Comparison of ENCODE assay signal across 31 mouse cellular contexts in the genomic region with DNA sequence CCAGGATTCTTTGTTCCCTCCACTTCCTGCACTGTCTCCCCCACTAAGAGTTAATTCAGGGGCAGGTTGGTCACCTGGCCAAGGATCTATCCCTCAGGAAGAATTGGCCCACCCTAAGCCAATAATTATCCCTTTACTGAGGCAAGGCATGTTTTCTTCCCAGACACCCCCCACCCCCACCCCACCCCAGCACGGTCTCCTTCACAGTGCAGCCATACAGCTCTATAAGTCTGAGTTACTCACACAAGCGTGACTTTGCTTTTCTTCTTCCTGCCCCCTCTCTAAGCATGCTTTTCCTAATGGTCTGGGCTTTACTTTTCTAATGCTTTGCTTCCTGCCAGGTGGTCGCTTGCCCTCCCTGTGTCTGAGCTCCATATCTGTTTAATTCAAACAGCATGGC. TPM values are rescaled to one million over a fixed set of nuclear protein-coding genes. Genes with fewer than 3 reads are reported as not detected.
DNase-seq lines count a peak whose midpoint lies in the region; ATAC-seq lines count a peak whose summit lies in the region.
"Had no signal": no experiment of that assay in that cellular context is flagged by ENCODE, and none has a peak within 500 bp of the region (broad histone marks: within the 10 kb centered on the region; RNA-seq: fewer than 3 reads in every experiment).

No protein-coding gene starts in this region.

- 48% methylated on average over 3 of the region's 3 CpGs for WGBS in forebrain, embryonic 10.5 days
- WGBS in forebrain, embryonic 14.5 days = 70% methylated on average over 3 of the region's 3 CpGs
- 36% methylated on average over 3 of the region's 3 CpGs for WGBS in kidney, embryonic 14.5 days
- WGBS in embryonic facial prominence, embryonic 12.5 days = 26% methylated on average over 3 of the region's 3 CpGs
- 20% methylated on average over 3 of the region's 3 CpGs for WGBS in limb, embryonic 12.5 days
- 61% methylated on average over 3 of the region's 3 CpGs for WGBS in midbrain, embryonic 11.5 days

- H3K4me2 ChIP-seq in forebrain, embryonic 14.5 days (ENCODE audit: low read length) = no peak overlapping the region
- H3K4me2 ChIP-seq in kidney, embryonic 14.5 days (replicated peaks; ENCODE audit: low read depth, low read length) = no peak overlapping the region
- no peak overlapping the region for H3K4me2 ChIP-seq in embryonic facial prominence, embryonic 12.5 days (replicated peaks)
- H3K4me2 ChIP-seq in limb, embryonic 12.5 days = no peak overlapping the region
- no peak overlapping the region for H3K4me2 ChIP-seq in midbrain, embryonic 11.5 days
- H3K4me2 ChIP-seq: liver, embryonic 12.5 days; midbrain, embryonic 12.5 days; neural tube, embryonic 13.5 days had no signal

- ATAC-seq in forebrain, embryonic 14.5 days = no peak
- peak; percentile 18; the same call in 1 of the 2 replicates for ATAC-seq in kidney, embryonic 14.5 days (ENCODE audit: low FRiP score, low TSS enrichment)
- ATAC-seq in embryonic facial prominence, embryonic 12.5 days (ENCODE audit: insufficient number of reproducible peaks, insufficient read depth, low FRiP score, low TSS enrichment) = no peak
- ATAC-seq in limb, embryonic 12.5 days (ENCODE audit: insufficient number of reproducible peaks, insufficient read depth, low FRiP score, low TSS enrichment, low read depth) = peak; percentile 45; the same call in 1 of the 2 replicates
- no peak for ATAC-seq in midbrain, embryonic 11.5 days (ENCODE audit: low FRiP score)
- ATAC-seq: forebrain, postnatal 0 days; hindbrain, postnatal 0 days; intestine, postnatal 0 days; Patski had no signal

- DNase-seq in forebrain, embryonic 10.5 days (ENCODE audit: extremely low spot score, low spot score) = no peak
- no peak for DNase-seq in forebrain, embryonic 14.5 days (ENCODE audit: low spot score)
- no peak for DNase-seq in kidney, postnatal 36 days
- no peak for DNase-seq in midbrain, embryonic 11.5 days (ENCODE audit: low spot score, missing footprints)
- DNase-seq: cerebellum, adult 11 months; cerebellum, adult 9-10 months; cerebellum, postnatal 36 days; forebrain, postnatal 0 days; gastrocnemius, postnatal 36 days; heart, postnatal 14 days; layer of hippocampus, adult 9-11 months; liver, postnatal 0 days; right cerebral cortex, postnatal 4 days; thymus, adult 2 months; thymus, postnatal 36 days had no signal

- no peak overlapping the region for H3K9ac ChIP-seq in forebrain, embryonic 14.5 days (ENCODE audit: low read length)
- no peak overlapping the region for H3K9ac ChIP-seq in kidney, embryonic 14.5 days (ENCODE audit: low read depth, low read length)
- no peak overlapping the region for H3K9ac ChIP-seq in embryonic facial prominence, embryonic 12.5 days
- H3K9ac ChIP-seq in limb, embryonic 12.5 days (replicated peaks) = no peak overlapping the region
- H3K9ac ChIP-seq in midbrain, embryonic 11.5 days (ENCODE audit: low read length) = no peak overlapping the region
- H3K9ac ChIP-seq: forebrain, postnatal 0 days; liver, embryonic 12.5 days; liver, postnatal 0 days; midbrain, embryonic 12.5 days; neural tube, embryonic 13.5 days had no signal

- H3K4me1 ChIP-seq in forebrain, embryonic 10.5 days = peaks cover 23% of the 10 kb centered on the region
- no peaks in the 10 kb centered on the region for H3K4me1 ChIP-seq in forebrain, embryonic 14.5 days (ENCODE audit: control insufficient read depth, insufficient read depth, low read length)
- peaks cover 7% of the 10 kb centered on the region; the same call in 1 of the 2 replicates for H3K4me1 ChIP-seq in kidney, embryonic 14.5 days (ENCODE audit: control insufficient read depth, insufficient read depth, low read length)
- peaks cover 18% of the 10 kb centered on the region for H3K4me1 ChIP-seq in embryonic facial prominence, embryonic 12.5 days
- peaks cover 13% of the 10 kb centered on the region; the same call in 1 of the 2 replicates for H3K4me1 ChIP-seq in limb, embryonic 12.5 days (replicated peaks)
- no peaks in the 10 kb centered on the region for H3K4me1 ChIP-seq in midbrain, embryonic 11.5 days (ENCODE audit: control insufficient read depth, insufficient read depth, low read length)
- H3K4me1 ChIP-seq: midbrain, embryonic 12.5 days; neural tube, embryonic 13.5 days had no signal

- peak overlapping the region; percentile 51; the same call in 1 of the 2 replicates for H3K27ac ChIP-seq in forebrain, embryonic 10.5 days
- H3K27ac ChIP-seq in forebrain, embryonic 14.5 days (ENCODE audit: low read depth, low read length) = no peak overlapping the region
- H3K27ac ChIP-seq in kidney, embryonic 14.5 days (ENCODE audit: low read depth, low read length) = peak overlapping the region; percentile 19; the same call in 1 of the 2 replicates
- H3K27ac ChIP-seq in embryonic facial prominence, embryonic 12.5 days = 0 out of 2 replicates have a peak overlapping the region, but pooled peaks have one; percentile 30
- 0 out of 2 replicates have a peak overlapping the region, but pooled peaks have one; percentile 4 for H3K27ac ChIP-seq in limb, embryonic 12.5 days
- no peak overlapping the region for H3K27ac ChIP-seq in midbrain, embryonic 11.5 days (ENCODE audit: low read depth, low read length)
- H3K27ac ChIP-seq: hindbrain, postnatal 0 days; kidney, postnatal 0 days; liver, embryonic 12.5 days; midbrain, embryonic 12.5 days; neural tube, embryonic 13.5 days; stomach, postnatal 0 days had no signal

- no peak overlapping the region for H3K4me3 ChIP-seq in forebrain, embryonic 10.5 days
- H3K4me3 ChIP-seq in forebrain, embryonic 14.5 days (ENCODE audit: low read depth, low read length) = no peak overlapping the region
- H3K4me3 ChIP-seq in kidney, embryonic 14.5 days (ENCODE audit: low read length) = no peak overlapping the region
- H3K4me3 ChIP-seq in embryonic facial prominence, embryonic 12.5 days = no peak overlapping the region
- no peak overlapping the region for H3K4me3 ChIP-seq in limb, embryonic 12.5 days (replicated peaks)
- no peak overlapping the region for H3K4me3 ChIP-seq in midbrain, embryonic 11.5 days (ENCODE audit: low read depth, low read length)
- H3K4me3 ChIP-seq: liver, embryonic 12.5 days; midbrain, embryonic 12.5 days; neural tube, embryonic 13.5 days had no signal

- no peaks in the 10 kb centered on the region for H3K9me3 ChIP-seq in forebrain, embryonic 10.5 days
- H3K9me3 ChIP-seq in forebrain, embryonic 14.5 days (replicated peaks; ENCODE audit: control insufficient read depth, low read length) = no peaks in the 10 kb centered on the region
- no peaks in the 10 kb centered on the region for H3K9me3 ChIP-seq in kidney, embryonic 14.5 days (ENCODE audit: control insufficient read depth, low read length)
- H3K9me3 ChIP-seq in embryonic facial prominence, embryonic 12.5 days = no peaks in the 10 kb centered on the region
- no peaks in the 10 kb centered on the region for H3K9me3 ChIP-seq in limb, embryonic 12.5 days
- H3K9me3 ChIP-seq in midbrain, embryonic 11.5 days (ENCODE audit: control insufficient read depth, low read length) = no peaks in the 10 kb centered on the region
- H3K9me3 ChIP-seq: liver, embryonic 12.5 days; midbrain, embryonic 12.5 days; neural tube, embryonic 13.5 days had no signal

- no peaks in the 10 kb centered on the region for H3K27me3 ChIP-seq in forebrain, embryonic 10.5 days (ENCODE audit: poor library complexity, severe bottlenecking)
- no peaks in the 10 kb centered on the region for H3K27me3 ChIP-seq in forebrain, embryonic 14.5 days (replicated peaks; ENCODE audit: control insufficient read depth, insufficient read depth, low read length)
- H3K27me3 ChIP-seq in kidney, embryonic 14.5 days (ENCODE audit: control insufficient read depth, insufficient read depth, low read length) = no peaks in the 10 kb centered on the region
- no peaks in the 10 kb centered on the region for H3K27me3 ChIP-seq in embryonic facial prominence, embryonic 12.5 days
- no peaks in the 10 kb centered on the region for H3K27me3 ChIP-seq in limb, embryonic 12.5 days
- H3K27me3 ChIP-seq in midbrain, embryonic 11.5 days (ENCODE audit: control insufficient read depth, insufficient read depth, low read length) = no peaks in the 10 kb centered on the region
- H3K27me3 ChIP-seq: liver, embryonic 12.5 days; midbrain, embryonic 12.5 days; neural tube, embryonic 13.5 days; Patski had no signal

- no peaks in the 10 kb centered on the region for H3K36me3 ChIP-seq in forebrain, embryonic 10.5 days (replicated peaks)
- H3K36me3 ChIP-seq in forebrain, embryonic 14.5 days (ENCODE audit: control insufficient read depth, insufficient read depth, low read length) = no peaks in the 10 kb centered on the region
- H3K36me3 ChIP-seq in kidney, embryonic 14.5 days (ENCODE audit: control insufficient read depth, insufficient read depth, low read length) = no peaks in the 10 kb centered on the region
- H3K36me3 ChIP-seq in embryonic facial prominence, embryonic 12.5 days = no peaks in the 10 kb centered on the region
- no peaks in the 10 kb centered on the region for H3K36me3 ChIP-seq in limb, embryonic 12.5 days
- no peaks in the 10 kb centered on the region for H3K36me3 ChIP-seq in midbrain, embryonic 11.5 days (ENCODE audit: control insufficient read depth, insufficient read depth, low read length)
- H3K36me3 ChIP-seq: liver, embryonic 12.5 days; midbrain, embryonic 12.5 days; neural tube, embryonic 13.5 days had no signal

RNA-seq across cellular contexts. Expression of a gene that starts 27.0 kb away (rescaled TPM):
- polyA plus RNA-seq in forebrain, embryonic 10.5 days (2016; fragmentation: Nextera tagmentation; extraction: Ambion mirVana) = 0.05 TPM in 1 of 2 replicates, not detected in the other
- polyA plus RNA-seq in forebrain, embryonic 14.5 days (2014; fragmentation: Nextera tagmentation; extraction: Ambion mirVana) = 0.09 and 0.10 TPM in 2 replicates
- polyA plus RNA-seq in kidney, embryonic 14.5 days (2014; fragmentation: Nextera tagmentation; extraction: Ambion mirVana) = not detected in 2 replicates
- polyA plus RNA-seq in embryonic facial prominence, embryonic 12.5 days (2016; fragmentation: Nextera tagmentation; extraction: Ambion mirVana) = 0.46 and 0.67 TPM in 2 replicates
- 0.06 TPM in 1 of 2 replicates, not detected in the other for polyA plus RNA-seq in limb, embryonic 12.5 days (2016; fragmentation: Nextera tagmentation; extraction: Ambion mirVana)
- polyA plus RNA-seq in midbrain, embryonic 11.5 days (2014; fragmentation: Nextera tagmentation; extraction: Ambion mirVana) = not detected in 2 replicates
- polyA plus RNA-seq: heart, embryonic 14.5 days; hindbrain, embryonic 11.5 days; intestine, postnatal 0 days; kidney, postnatal 0 days; limb, embryonic 14.5 days; liver, embryonic 12.5 days; liver, postnatal 0 days; lung, embryonic 16.5 days; midbrain, embryonic 12.5 days; Patski; spleen, adult 2 months; stomach, postnatal 0 days had no signal

Comparison
In these comparisons a context has a peak if more than half of its experiments do, and no peak if none do; other contexts are left out.
1. H3K27ac ChIP-seq: peak in forebrain, embryonic 10.5 days (single experiment), kidney, embryonic 14.5 days (single experiment), embryonic facial prominence, embryonic 12.5 days (single experiment) and limb, embryonic 12.5 days (single experiment); none in forebrain, embryonic 14.5 days (single experiment) and midbrain, embryonic 11.5 days (single experiment).
2. ATAC-seq: peak in kidney, embryonic 14.5 days (single experiment) and limb, embryonic 12.5 days (single experiment); none in forebrain, embryonic 14.5 days (single experiment), embryonic facial prominence, embryonic 12.5 days (single experiment) and midbrain, embryonic 11.5 days (single experiment).